Mouse (Mus musculus) neural tube, embryonic 11.5 days (tissue): ENCODE measurements at regions not wholly inside any gene's neighbourhood (a gene's known extent, or its start where the extent isn't known, plus 50 kb on each side); places are given as distances from the start of the nearest gene placed in this dataset.

Experiments
- ATAC-seq: fragments of 200-750 bp; cut with Nextera tagmentation; 2 replicates; pipeline ENCODE4 v1.8.0; 2017; ENCODE audit warnings: moderate number of reproducible peaks, mild to moderate bottlenecking, moderate TSS enrichment, moderate library complexity; ENCODE audit not compliant: insufficient read depth, low FRiP score, low TSS enrichment
- DNase-seq: peaks from one replicate; pipeline ENCODE4 v3.0.0-alpha.2; 2015; ENCODE audit warnings: low spot score
- H3K27ac ChIP-seq: fragments of 300-500 bp; sonication (generic); 2 replicates; pipeline ENCODE4 v1.5.1; 2014; ENCODE audit warnings: low read depth, mild to moderate bottlenecking, low read length
- H3K27me3 ChIP-seq: fragments of 300-500 bp; sonication (generic); 2 replicates; pipeline ENCODE4 v1.6.1; 2014; ENCODE audit warnings: mild to moderate bottlenecking, low read length, mixed read lengths; ENCODE audit not compliant: control insufficient read depth, insufficient read depth
- H3K36me3 ChIP-seq: fragments of 300-500 bp; sonication (generic); 2 replicates; pipeline ENCODE4 v1.6.1; 2014; ENCODE audit warnings: mild to moderate bottlenecking, low read length, moderate library complexity, mixed read lengths; ENCODE audit not compliant: control insufficient read depth, insufficient read depth
- H3K4me1 ChIP-seq: fragments of 300-500 bp; sonication (generic); 2 replicates; pipeline ENCODE4 v1.6.1; 2014; ENCODE audit warnings: low read length, mixed read lengths; ENCODE audit not compliant: control insufficient read depth, insufficient read depth
- H3K4me2 ChIP-seq: fragments of 300-500 bp; sonication (generic); 2 replicates; pipeline ENCODE4 v1.6.1; 2014; ENCODE audit warnings: low read depth, mild to moderate bottlenecking, moderate library complexity
- H3K4me3 ChIP-seq: fragments of 300-500 bp; sonication (generic); 2 replicates; pipeline ENCODE4 v1.5.1; 2014; ENCODE audit warnings: low read depth, low read length
- H3K9ac ChIP-seq: fragments of 300-500 bp; sonication (generic); 2 replicates; pipeline ENCODE4 v1.6.1; 2014; ENCODE audit warnings: mild to moderate bottlenecking, low read length
- H3K9me3 ChIP-seq: fragments of 300-500 bp; sonication (generic); 2 replicates; pipeline ENCODE4 v1.6.1; 2016; ENCODE audit warnings: low read length; ENCODE audit not compliant: control insufficient read depth
- WGBS: fragments of 180-500 bp; shearing (Covaris S2); extraction: QIAGEN DNeasy Blood & Tissue Kit; methylation state at CpG from one replicate; pipeline ENCODE4 v1.1.7; 2014; 5-methylcytosine and 5-hydroxymethylcytosine counted together

DNA sequence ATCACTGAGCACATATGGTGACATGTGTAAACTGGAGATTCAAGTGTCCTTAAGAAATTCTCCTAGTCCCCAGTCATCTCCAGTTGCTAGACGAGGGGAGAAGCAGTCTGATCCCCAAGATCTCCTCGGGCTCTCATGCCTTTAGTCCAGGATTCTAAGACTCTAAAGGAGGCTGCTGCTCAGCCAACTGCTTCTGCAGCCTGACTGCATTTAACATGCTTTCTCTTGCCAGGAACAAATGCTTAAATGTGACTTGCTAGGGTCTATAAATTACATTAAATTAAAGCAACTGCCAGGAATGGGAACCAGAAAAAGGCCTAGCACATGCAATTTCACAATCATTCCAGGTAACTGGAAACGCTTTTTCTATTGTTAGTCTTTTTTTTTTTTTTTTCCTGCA is 599.8 kb upstream of the Gcfc2 start:
- Histone ChIP-seq H3K9ac (no peak overlapping the region), H3K36me3 (no peaks in the 10 kb centered on the region), H3K4me3 (no peak overlapping the region), H3K9me3 (no peaks in the 10 kb centered on the region), H3K4me1 (no peaks in the 10 kb centered on the region), H3K27ac (no peak overlapping the region), H3K27me3 (no peaks in the 10 kb centered on the region), H3K4me2 (no peak overlapping the region)
- ATAC-seq (no peak), DNase-seq (no peak)
- 77% methylated on average over 3 of the region's 3 CpGs for WGBS

DNA sequence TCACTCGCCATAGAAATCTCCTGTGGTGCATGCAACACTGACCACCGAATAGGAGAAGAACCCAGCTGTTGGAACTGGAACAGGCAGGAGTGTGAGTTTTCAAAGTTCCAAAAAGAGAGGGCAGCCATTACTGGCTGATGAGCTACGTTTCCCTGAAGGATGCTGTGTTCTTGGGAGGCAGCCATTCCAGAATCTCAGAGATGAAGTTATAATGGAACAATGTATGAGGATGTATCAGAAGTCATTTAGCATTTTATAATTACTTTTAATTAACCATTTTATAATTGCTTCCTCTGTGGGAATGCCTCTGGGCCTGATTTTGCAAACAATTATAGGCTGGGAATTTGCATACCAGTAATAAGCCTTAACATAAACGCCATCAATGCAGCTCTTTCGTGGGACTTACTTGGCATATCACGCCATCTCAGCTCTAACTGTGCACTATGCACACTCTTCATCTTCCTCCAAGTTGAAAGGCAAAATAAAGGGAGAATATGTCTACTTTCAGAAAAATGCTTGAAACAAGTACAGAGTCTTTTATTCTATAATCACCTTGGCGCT is 559.4 kb upstream of the Gcfc2 start:
- H3K4me3 ChIP-seq, result no peak overlapping the region
- H3K4me1 ChIP-seq, result no peaks in the 10 kb centered on the region
- H3K27me3 ChIP-seq, result no peaks in the 10 kb centered on the region
- H3K9me3 ChIP-seq, result no peaks in the 10 kb centered on the region
- DNase-seq, result no peak
- no peaks in the 10 kb centered on the region for H3K36me3 ChIP-seq
- no peak overlapping the region for H3K4me2 ChIP-seq
- 86% methylated on average over 7 of the region's 7 CpGs for WGBS
- no peak overlapping the region for H3K27ac ChIP-seq
- no peak for ATAC-seq
- H3K9ac ChIP-seq, result no peak overlapping the region

DNA sequence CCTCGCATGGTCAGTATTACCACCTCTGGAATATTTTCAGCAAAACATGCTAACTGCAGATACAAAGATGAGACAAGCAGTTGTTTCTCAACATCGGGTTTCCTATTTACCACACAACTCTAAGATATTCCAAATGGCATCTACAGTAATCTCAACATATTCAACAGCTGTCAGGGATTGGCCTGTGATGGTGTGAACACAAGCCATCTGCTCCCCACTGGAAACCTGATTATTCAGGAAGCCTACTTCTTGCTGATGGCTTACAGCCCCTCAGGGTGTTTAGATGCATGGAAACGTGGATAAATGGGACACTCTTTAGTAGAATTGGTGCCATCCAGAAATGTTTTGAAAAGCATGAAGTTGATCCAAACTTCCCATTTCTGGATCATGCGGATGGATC is 535.0 kb upstream of the Gcfc2 start:
- no peaks in the 10 kb centered on the region for H3K36me3 ChIP-seq
- ATAC-seq, result no peak
- no peaks in the 10 kb centered on the region for H3K9me3 ChIP-seq
- no peaks in the 10 kb centered on the region for H3K4me1 ChIP-seq
- DNase-seq, result no peak
- no peak overlapping the region for H3K9ac ChIP-seq
- H3K4me2 ChIP-seq, result no peak overlapping the region
- no peak overlapping the region for H3K27ac ChIP-seq
- no peaks in the 10 kb centered on the region for H3K27me3 ChIP-seq
- no peak overlapping the region for H3K4me3 ChIP-seq
- 82% methylated on average over 4 of the region's 4 CpGs for WGBS

DNA sequence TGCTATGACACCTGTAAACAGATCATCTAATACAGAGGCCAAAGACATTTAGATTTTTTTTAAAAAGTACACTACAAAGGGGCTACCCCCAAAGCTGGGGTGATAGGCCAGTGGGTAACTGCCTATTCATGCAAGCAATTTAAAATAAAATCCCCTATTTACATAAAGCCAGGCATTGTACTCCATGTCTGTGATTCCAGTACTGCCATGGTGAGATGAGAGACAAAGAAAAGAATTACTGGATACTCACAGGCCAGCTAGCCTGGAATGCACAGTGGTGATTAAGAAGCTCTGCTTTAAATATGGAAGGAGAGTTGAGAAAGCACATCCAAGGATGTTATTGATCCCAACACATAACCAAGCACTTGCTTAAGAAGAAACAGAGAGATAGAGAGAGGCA is 520.3 kb upstream of the Gcfc2 start:
- no peak overlapping the region for H3K4me3 ChIP-seq
- no peaks in the 10 kb centered on the region for H3K4me1 ChIP-seq
- no peak overlapping the region for H3K4me2 ChIP-seq
- no peak overlapping the region for H3K9ac ChIP-seq
- ATAC-seq (no peak), DNase-seq (no peak)
- no peaks in the 10 kb centered on the region for H3K36me3 ChIP-seq
- no peaks in the 10 kb centered on the region for H3K27me3 ChIP-seq
- no peaks in the 10 kb centered on the region for H3K9me3 ChIP-seq
- H3K27ac ChIP-seq, result no peak overlapping the region

DNA sequence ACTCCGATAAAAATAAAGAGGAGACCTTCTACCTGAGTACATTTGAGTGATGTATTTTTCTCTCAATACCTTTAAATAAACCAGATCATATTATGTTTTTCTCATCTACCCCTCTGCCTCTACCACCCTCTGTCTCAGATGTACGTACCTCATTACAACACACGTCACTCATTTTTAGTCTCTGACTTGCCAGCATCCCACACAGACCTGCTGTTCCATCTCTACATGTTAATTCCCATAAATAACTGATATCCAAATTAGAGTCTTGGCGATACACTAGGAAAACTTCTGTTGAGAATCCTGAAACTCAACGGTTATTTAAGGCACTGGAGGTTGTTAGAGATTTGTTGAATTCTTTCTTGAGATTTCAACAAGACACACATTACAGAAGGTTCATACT is 509.9 kb upstream of the Gcfc2 start:
- WGBS, result 92% methylated on average over 5 of the region's 5 CpGs
- Histone ChIP-seq H3K4me3 (no peak overlapping the region), H3K36me3 (no peaks in the 10 kb centered on the region), H3K4me2 (no peak overlapping the region), H3K4me1 (no peaks in the 10 kb centered on the region), H3K27me3 (no peaks in the 10 kb centered on the region), H3K9me3 (no peaks in the 10 kb centered on the region), H3K9ac (no peak overlapping the region), H3K27ac (no peak overlapping the region)
- ATAC-seq (no peak), DNase-seq (no peak)

DNA sequence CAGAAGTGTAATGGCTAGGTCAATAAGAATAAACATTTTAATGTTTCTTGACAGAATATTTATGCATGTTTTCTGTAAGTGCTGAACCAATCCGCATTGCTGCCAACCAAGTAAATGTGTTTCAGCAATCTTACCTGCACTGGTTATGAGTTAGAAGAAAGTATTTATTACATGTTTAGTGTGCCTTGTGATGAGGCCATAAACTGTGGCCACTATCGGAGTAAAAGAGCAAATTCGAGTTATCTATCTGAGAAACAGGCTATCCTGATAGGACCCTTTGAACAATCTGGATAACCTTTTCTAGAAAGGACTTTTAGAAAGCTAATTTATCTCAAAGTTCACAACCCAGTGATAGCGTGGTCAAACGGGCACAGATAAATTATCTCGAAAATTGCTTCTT is 488.7 kb upstream of the Gcfc2 start:
- no peaks in the 10 kb centered on the region for H3K27me3 ChIP-seq
- no peak overlapping the region for H3K27ac ChIP-seq
- no peaks in the 10 kb centered on the region for H3K36me3 ChIP-seq
- DNase-seq (no peak), ATAC-seq (no peak)
- no peak overlapping the region for H3K4me3 ChIP-seq
- H3K4me1 ChIP-seq, result no peaks in the 10 kb centered on the region
- H3K4me2 ChIP-seq, result no peak overlapping the region
- WGBS, result 90% methylated on average over 6 of the region's 6 CpGs
- no peak overlapping the region for H3K9ac ChIP-seq
- no peaks in the 10 kb centered on the region for H3K9me3 ChIP-seq

DNA sequence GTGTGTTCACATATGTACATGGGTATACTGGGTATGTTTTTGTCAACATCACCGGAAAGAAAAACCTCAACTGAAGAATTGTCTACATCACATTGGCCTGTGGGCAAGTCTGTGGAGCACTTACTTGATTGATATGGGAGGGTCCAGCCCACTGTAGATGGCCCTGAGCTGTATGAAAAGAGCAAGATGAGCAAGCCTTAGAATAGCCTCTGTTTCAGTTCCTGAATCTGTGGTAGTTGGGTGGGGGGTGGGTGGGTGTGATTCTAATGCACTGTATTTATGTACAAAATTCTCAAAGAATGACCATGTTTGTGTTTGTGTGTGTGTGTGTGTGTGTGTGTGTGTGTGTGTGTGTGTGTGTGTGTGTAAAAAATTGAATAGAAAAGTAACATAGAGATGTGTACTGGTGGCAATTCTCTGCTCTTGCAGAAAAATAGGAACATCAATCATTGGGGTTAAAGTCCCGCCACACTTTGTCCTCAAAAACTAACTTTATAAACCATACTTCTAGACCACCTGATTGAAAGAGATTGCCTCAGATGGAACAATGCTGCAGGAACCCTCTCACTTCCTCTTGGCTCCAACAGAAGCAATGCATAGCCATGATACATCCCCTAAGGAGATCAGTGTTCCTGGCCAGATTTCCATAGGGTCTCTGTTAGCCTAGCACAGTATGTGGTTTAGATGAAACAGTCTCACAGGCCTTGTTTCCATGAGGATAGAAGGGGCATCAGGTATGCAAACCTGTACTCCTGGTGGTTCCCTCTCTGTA is 484.3 kb upstream of the Gcfc2 start:
- Histone ChIP-seq H3K36me3 (no peaks in the 10 kb centered on the region), H3K27me3 (no peaks in the 10 kb centered on the region), H3K27ac (no peak overlapping the region), H3K9me3 (no peaks in the 10 kb centered on the region), H3K4me1 (no peaks in the 10 kb centered on the region), H3K4me3 (no peak overlapping the region), H3K9ac (no peak overlapping the region), H3K4me2 (no peak overlapping the region)
- 90% methylated on average over 2 of the region's 2 CpGs for WGBS
- no peak for DNase-seq
- no peak for ATAC-seq

DNA sequence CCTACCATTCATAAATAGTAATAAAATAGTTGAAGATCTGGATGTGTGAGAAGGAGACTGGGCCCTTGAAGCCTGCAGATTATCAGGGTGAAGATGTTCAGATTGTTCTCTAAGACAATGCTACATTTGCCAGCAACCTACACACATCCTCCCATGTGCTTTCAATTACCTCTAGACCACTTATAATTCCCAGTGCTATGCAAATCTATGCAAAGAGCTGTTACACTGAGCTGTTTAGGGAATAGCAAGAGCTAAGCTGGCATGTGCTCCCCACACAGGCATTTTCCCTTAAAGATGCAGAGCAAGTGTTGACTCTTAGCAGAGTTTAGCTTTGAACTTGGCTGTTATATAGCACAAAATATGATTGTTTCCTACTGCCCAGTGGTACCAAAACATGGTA is 482.1 kb upstream of the Gcfc2 start:
- Histone ChIP-seq H3K36me3 (no peaks in the 10 kb centered on the region), H3K4me2 (no peak overlapping the region), H3K9ac (no peak overlapping the region), H3K27ac (no peak overlapping the region), H3K9me3 (no peaks in the 10 kb centered on the region), H3K4me1 (no peaks in the 10 kb centered on the region), H3K27me3 (no peaks in the 10 kb centered on the region), H3K4me3 (no peak overlapping the region)
- no peak for DNase-seq
- no peak for ATAC-seq

DNA sequence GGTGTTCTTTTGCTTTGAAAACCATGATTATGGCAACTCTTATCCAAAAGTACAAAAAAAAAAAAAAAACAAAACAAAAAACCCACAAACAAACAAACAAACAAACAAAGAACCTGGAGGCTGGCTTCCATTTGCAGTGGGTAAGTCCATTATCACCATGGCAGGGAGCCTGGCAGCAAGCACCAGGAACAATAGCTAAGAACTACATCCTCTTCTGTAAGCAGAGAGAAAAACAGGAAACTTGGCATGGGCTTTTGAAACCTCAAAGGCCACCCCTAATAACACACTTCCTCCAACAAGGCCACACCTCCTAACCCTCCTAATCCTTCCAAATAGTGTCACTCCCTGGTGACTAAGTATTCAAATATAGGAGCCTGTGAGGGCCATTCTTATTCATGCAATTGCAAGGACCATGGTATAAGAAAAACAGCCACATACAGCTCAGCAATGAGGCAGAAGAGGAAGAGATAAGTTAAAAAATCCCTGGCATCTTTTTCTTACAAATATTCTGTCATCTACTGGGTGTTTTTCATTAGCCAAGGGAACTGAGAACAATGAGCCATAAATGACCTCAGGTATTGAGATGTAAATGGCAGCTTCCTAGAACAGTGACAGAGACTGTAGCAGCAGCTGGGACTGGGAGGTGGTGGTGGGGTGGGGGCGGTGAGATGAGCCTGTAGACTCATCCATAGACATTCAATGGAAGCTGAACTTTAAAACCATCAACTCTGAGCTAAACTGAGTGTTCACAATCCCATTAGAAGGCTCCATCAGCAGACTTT is 477.3 kb upstream of the Gcfc2 start:
- ATAC-seq, result no peak
- Histone ChIP-seq H3K9me3 (no peaks in the 10 kb centered on the region), H3K9ac (no peak overlapping the region), H3K4me3 (no peak overlapping the region), H3K4me1 (no peaks in the 10 kb centered on the region), H3K4me2 (no peak overlapping the region), H3K27me3 (no peaks in the 10 kb centered on the region), H3K27ac (no peak overlapping the region), H3K36me3 (no peaks in the 10 kb centered on the region)
- DNase-seq, result no peak
- 61% methylated on average over 1 of the region's 1 CpGs for WGBS
